Mouse (Mus musculus) G1E (cell line): ENCODE measurements around the gene Hipk4. TPM values are rescaled to one million over a fixed set of nuclear protein-coding genes. Genes with fewer than 3 reads are reported as not detected.

ENCODE experiments used
- ATAC-seq: 2 replicates; pipeline ENCODE4 v1.8.0; 2016; ENCODE audit warnings: mild to moderate bottlenecking; ENCODE audit not compliant: insufficient number of reproducible peaks, poor library complexity, low FRiP score, severe bottlenecking; ENCODE audit errors: extremely low read depth
- DNase-seq: peaks from one replicate; pipeline ENCODE4 v3.0.0; 2012; ENCODE audit warnings: low spot score
- H3K27me3 ChIP-seq: 2 replicates; pipeline ENCODE4 v1.6.1; 2012; ENCODE audit warnings: mild to moderate bottlenecking, low read length, inconsistent platforms; ENCODE audit not compliant: insufficient read depth
- H3K36me3 ChIP-seq: replicated peaks from 2 replicates; pipeline ENCODE3; 2012; ENCODE audit warnings: mild to moderate bottlenecking, inconsistent platforms
- H3K4me1 ChIP-seq: 2 replicates; pipeline ENCODE4 v1.6.1; 2012; ENCODE audit warnings: low read depth, low read length, inconsistent platforms, mixed read lengths; ENCODE audit not compliant: insufficient read depth
- H3K4me3 ChIP-seq: 2 replicates; pipeline ENCODE4 v1.5.1; 2012; ENCODE audit warnings: low read depth, mild to moderate bottlenecking, inconsistent platforms, low read length, moderate library complexity, mixed read lengths
- H3K9me3 ChIP-seq: replicated peaks from 2 replicates; pipeline ENCODE4 v1.6.1; 2012; ENCODE audit warnings: inconsistent platforms
- CTCF ChIP-seq: IDR thresholded peaks from 2 replicates; pipeline ENCODE4 v1.5.1; 2012; ENCODE audit warnings: low read depth, low read length, inconsistent platforms, mixed read lengths
- GATA1 ChIP-seq: IDR thresholded peaks from 2 replicates; pipeline ENCODE4 v1.6.1; 2012; ENCODE audit warnings: borderline replicate concordance, low read length, inconsistent platforms, mixed read lengths
- GATA2 ChIP-seq: IDR thresholded peaks from 2 replicates; pipeline ENCODE4 v1.6.1; 2012; ENCODE audit warnings: low read depth, low read length, inconsistent platforms, borderline replicate concordance
- POLR2AphosphoS5 ChIP-seq: IDR thresholded peaks from 2 replicates; pipeline ENCODE4 v1.6.1; 2012; ENCODE audit warnings: low read depth, low read length, inconsistent platforms; ENCODE audit not compliant: insufficient replicate concordance
- TAL1 ChIP-seq: conservative IDR thresholded peaks from 2 replicates; pipeline ENCODE4 v1.6.1; 2012; ENCODE audit warnings: low read depth, low read length, inconsistent platforms, mixed read lengths
- polyA plus RNA-seq: library from polyadenylated mRNA; stranded (reverse); fragments of >175 nt; gene quantifications from 2 replicates; pipeline ENCODE4 v1.2.3, GENCODE M21; 2012
- total RNA-seq, 2 experiments: library from RNA; stranded (forward) in 1 of 2; stranded (reverse) in 1 of 2; fragments of 200-1000 nt in 1 of 2; fragments of >200 nt in 1 of 2; fragmentation: Nextera tagmentation in 1 of 2; gene quantifications; 2 replicates each; pipeline ENCODE4 v1.2.3; 2014 to 2017

Hipk4 gene
- total and polyA plus RNA-seq, 3 experiments: 0.09 to 0.38 (median 0.11) TPM

GRCm38 (mm10) chr7:27479750-27480149, 43.3 kb upstream of the Hipk4 start:
- Histone ChIP-seq H3K36me3 (peaks cover 35% of the 10 kb centered on the region), H3K9me3 (no peaks in the 10 kb centered on the region), H3K27me3 (no peaks in the 10 kb centered on the region), H3K4me3 (no peak overlapping the region), H3K4me1 (peaks cover 81% of the 10 kb centered on the region)
- TF ChIP-seq GATA2: no peak
- no peak for TF ChIP-seq GATA1
- TF ChIP-seq CTCF: no peak
- TF ChIP-seq TAL1: no peak
- TF ChIP-seq POLR2AphosphoS5: no peak
- DNase-seq (no peak), ATAC-seq (no peak)

- Histone ChIP-seq H3K27me3 (no peaks in the 10 kb centered on the region), H3K36me3 (peaks cover 34% of the 10 kb centered on the region), H3K4me1 (peaks cover 84% of the 10 kb centered on the region), H3K4me3 (peak overlapping the region; percentile 67; the same call in 1 of the 2 replicates), H3K9me3 (no peaks in the 10 kb centered on the region)
- ATAC-seq (no peak), DNase-seq (no peak)
- TF ChIP-seq CTCF (no peak), GATA2 (no peak), POLR2AphosphoS5 (no peak), GATA1 (no peak), TAL1 (no peak)
These were observed 42.6 kb upstream of the Hipk4 start for GRCm38 (mm10) chr7:27480506-27480905.

DNA sequence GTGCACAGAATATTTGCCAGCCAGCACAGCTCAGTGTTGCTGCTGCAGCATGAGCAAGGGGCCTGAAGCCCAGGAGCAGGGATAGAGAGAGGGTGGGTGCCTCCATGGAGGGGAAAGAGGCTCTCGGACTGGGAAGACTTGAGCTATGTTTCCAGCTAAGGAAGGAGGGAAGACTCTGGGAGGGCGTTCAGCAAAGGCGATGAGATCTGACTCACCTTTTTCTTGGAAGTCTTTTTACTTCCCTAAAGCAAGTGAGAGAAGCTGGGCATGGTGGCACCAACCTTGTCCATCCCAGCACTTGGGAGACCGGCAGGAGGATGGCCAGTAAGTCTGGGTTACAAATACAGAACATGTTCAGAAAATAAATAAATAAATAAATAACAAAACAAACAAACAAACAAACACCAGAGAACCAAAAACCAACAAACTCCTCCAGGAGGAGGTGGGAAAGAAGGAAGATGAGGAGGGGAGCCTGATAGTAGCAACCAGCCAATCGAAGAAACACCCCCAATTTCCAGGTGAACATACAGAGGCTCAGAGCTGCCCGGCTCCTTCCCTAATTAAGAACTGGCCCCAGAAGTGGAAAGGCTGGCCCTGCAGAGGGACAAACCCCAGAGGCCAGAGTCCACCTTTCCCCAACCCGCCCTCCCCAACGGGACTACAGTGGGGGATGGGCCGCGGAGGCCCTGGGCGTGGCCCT, 42.0 kb upstream of the Hipk4 start:
- H3K36me3 ChIP-seq: peaks cover 28% of the 10 kb centered on the region
- DNase-seq (no peak), ATAC-seq (no peak)
- no peaks in the 10 kb centered on the region for H3K27me3 ChIP-seq
- H3K4me3 ChIP-seq: peak overlapping the region; percentile 67
- H3K4me1 ChIP-seq: peaks cover 81% of the 10 kb centered on the region
- no peaks in the 10 kb centered on the region for H3K9me3 ChIP-seq
- TF ChIP-seq GATA2 (no peak), GATA1 (no peak), CTCF (no peak), TAL1 (no peak), POLR2AphosphoS5 (no peak)

- DNase-seq (peak; percentile 90), ATAC-seq (peak; percentile 90)
- peak overlapping the region; percentile 67 for H3K4me3 ChIP-seq
- no peak for TF ChIP-seq CTCF
- H3K9me3 ChIP-seq: no peaks in the 10 kb centered on the region
- no peaks in the 10 kb centered on the region for H3K27me3 ChIP-seq
- peaks cover 23% of the 10 kb centered on the region for H3K36me3 ChIP-seq
- H3K4me1 ChIP-seq: peaks cover 77% of the 10 kb centered on the region
These were observed 41.5 kb upstream of the Hipk4 start for GRCm38 (mm10) chr7:27481627-27481969.

DNA sequence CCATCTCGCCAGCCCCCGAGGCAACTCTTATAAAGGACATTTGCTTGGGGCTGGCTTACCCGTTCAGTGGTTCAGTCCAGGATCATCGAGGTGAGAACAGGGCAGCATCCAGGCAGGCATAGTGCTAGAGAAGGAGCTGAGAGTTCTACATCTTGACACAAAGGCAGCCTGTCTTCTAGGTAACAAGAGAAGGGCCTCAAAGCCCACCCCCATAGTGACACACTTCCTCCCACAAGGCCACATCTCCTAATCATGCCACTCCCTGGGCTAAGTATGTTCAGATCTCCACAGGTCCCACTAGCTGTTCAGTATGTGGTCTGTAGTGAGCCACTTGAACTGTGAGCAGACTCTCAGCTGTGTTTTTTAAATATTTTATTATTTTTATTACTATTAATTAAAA, 39.2 kb upstream of the Hipk4 start:
- DNase-seq: no peak
- TF ChIP-seq TAL1 (no peak), GATA2 (no peak), POLR2AphosphoS5 (no peak), CTCF (no peak), GATA1 (no peak)
- Histone ChIP-seq H3K27me3 (no peaks in the 10 kb centered on the region), H3K9me3 (no peaks in the 10 kb centered on the region), H3K36me3 (peaks cover 14% of the 10 kb centered on the region), H3K4me3 (no peak overlapping the region; the same call in 1 of the 2 replicates), H3K4me1 (peaks cover 73% of the 10 kb centered on the region)
- no peak for ATAC-seq

DNA sequence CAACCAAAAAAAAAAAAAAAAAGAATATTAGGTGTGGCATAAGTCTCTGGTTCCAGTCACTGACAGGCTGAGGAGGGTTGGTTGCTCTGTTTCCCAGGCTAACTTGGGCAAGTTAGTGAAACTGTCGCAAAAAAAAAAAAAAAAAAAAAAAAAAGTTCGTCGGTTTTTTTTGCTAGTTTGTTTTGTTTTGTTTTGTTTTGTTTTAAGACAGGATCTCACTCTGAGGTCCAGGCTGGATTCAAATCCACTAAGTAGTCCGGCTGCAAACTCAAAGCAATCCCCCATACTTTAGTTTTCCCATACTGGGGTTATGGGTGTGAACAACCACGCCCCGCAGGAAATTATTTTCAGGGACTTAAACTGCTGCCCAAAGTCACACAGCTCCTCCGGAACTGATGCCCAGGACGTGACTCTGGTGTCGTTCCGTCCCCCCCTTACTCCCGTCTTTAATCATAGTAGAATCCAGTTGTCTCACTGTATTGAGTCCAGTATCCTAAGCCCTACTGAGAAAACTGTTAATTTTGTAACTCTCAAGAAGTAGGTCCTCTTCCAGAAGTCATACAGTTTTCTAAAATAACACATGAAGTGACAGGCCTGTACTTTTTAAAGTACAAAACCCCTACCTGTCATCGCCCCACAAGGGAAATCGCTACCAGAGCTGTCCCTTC, 36.8 kb upstream of the Hipk4 start:
- H3K4me1 ChIP-seq: peaks cover 74% of the 10 kb centered on the region
- peak; percentile 51 for DNase-seq

More for the DNA sequence above, 36.8 kb upstream of the Hipk4 start:
- no peak for ATAC-seq
- peaks cover 23% of the 10 kb centered on the region for H3K36me3 ChIP-seq
- TF ChIP-seq GATA2: no peak
- no peak for TF ChIP-seq CTCF
- TF ChIP-seq POLR2AphosphoS5: no peak
- no peaks in the 10 kb centered on the region for H3K9me3 ChIP-seq
- no peaks in the 10 kb centered on the region for H3K27me3 ChIP-seq
- peak overlapping the region; percentile 77 for H3K4me3 ChIP-seq
